Mouse (Mus musculus) cerebellum, adult 2 months (tissue): Measurements from ENCODE around the gene Olfr709-ps1.
"Not testable (repeated sequence)": the region's sequence is repeated elsewhere in the genome, so short reads cannot be mapped to it uniquely, and the experiment has no call there.

ENCODE experiments used
- CTCF ChIP-seq: fragments of 200-500 bp; IDR thresholded peaks from 2 replicates; pipeline ENCODE4 v1.5.1; 2011; ENCODE audit warnings: low read depth, mild to moderate bottlenecking, control low read depth, low read length, moderate library complexity, borderline replicate concordance; ENCODE audit not compliant: insufficient read depth
- POLR2A ChIP-seq: fragments of 200-500 bp; IDR thresholded peaks from 2 replicates; pipeline ENCODE4 v1.6.1; 2011; ENCODE audit warnings: low read length, control low read depth, borderline replicate concordance; ENCODE audit not compliant: insufficient read depth

DNA sequence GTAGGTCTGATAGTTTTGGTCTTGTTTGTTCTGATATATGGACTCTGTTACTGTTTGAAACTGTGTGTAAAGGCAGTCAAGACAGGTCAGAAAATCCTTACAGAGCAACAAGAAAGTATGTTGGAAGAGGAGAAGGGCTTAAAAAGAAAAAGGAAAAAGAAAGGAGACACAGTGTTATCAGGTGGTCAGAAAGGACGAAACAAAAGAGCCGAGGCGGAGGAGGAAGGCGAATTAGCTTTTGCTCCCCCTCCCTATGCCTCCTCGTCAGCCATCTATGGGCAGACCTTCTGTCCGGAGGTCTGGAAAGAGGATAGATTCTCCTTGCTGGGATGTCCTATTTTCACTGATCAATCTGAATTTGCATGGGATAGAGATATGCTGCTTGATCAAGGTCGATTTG is 11.1 kb downstream of the Olfr709-ps1 start:
- not testable (repeated sequence) for TF ChIP-seq CTCF, POLR2A
